Mouse (Mus musculus): ENCODE data around the gene AV320801.
"Not testable (repeated sequence)": the region's sequence is repeated elsewhere in the genome, so short reads cannot be mapped to it uniquely, and the experiment has no call there.

Gene AV320801

GRCm38 (mm10) chrX:135494288-135494687 is at the start of gene AV320801:
Gene AV320801 (plus strand): TSS chrX:135494588.
- not testable (repeated sequence) for DNase-seq (ENCODE audit: low spot score in 2 of 2)

- DNase-seq (ENCODE audit: low spot score in 2 of 2), result not testable (repeated sequence)
Measured at GRCm38 (mm10) chrX:135464160-135464559, 30.2 kb upstream of the AV320801 start.

GRCm38 (mm10) chrX:135481902-135482301 is 12.5 kb upstream of the AV320801 start:
- not testable (repeated sequence) for DNase-seq (ENCODE audit: low spot score in 2 of 2)

- not testable (repeated sequence) for DNase-seq (ENCODE audit: low spot score in 2 of 2)
Measured at GRCm38 (mm10) chrX:135483183-135483582, 11.2 kb upstream of the AV320801 start.

Data from spleen, postnatal 4 days (tissue).